Mouse (Mus musculus) bone marrow macrophage, adult 2 months (primary cell): Measurements from ENCODE around the gene Ppfia4.

Experiments
- CTCF ChIP-seq: IDR thresholded peaks from 2 replicates; pipeline ENCODE4 v1.5.1; 2012; ENCODE audit warnings: low read depth, mild to moderate bottlenecking, low read length, moderate library complexity
- POLR2A ChIP-seq: IDR thresholded peaks from 2 replicates; pipeline ENCODE4 v1.6.1; 2012; ENCODE audit warnings: mild to moderate bottlenecking, low read depth, low read length, borderline replicate concordance

DNA sequence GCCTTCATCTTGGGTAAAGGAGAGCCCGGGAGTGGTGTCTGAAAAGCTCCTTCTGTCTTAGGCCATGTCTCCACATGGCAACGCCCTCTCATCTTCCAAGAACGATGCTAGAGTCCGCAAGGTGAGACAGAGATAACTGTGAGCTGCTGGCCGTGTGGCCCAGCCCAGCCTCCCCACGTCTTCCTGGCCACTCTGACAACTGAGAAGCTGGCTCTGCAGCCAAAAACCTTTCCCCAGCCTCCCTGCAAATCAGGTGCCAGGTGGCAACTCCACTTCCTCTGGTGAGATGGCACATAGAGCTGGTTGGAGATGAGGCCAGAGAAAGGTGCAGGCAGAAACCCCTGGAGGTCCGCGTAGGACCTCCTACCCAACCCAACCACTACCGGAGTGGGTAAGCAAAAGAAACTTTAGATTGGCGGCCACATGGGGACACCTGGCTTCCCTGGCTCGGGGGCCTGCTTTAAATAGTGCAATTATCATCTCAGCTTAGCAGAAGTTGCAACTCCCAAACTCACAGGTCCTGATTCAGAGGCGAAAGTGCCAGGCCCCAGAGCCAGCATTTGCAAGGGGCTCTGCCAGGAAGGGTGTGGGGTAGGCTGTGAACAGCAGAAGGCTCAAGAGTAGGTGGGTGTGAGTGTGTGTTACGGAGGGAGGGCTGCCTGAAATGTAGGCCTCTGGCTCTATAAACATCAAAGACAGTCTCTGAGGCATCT lies 2.6 kb upstream of the Ppfia4 start:
- TF ChIP-seq CTCF (no peak), POLR2A (no peak)
